Mouse (Mus musculus) naive thymus-derived CD4-positive, alpha-beta T cell, adult 5 months (primary cell): ENCODE data around the gene Atp8b3. TPM values are rescaled to one million over a fixed set of nuclear protein-coding genes. Genes with fewer than 3 reads are reported as not detected.

Experiments used
- polyA plus RNA-seq: library from polyadenylated mRNA; unstranded; fragments of 100-300 nt; shearing (Covaris generic); gene quantifications from one replicate; pipeline ENCODE4 v1.2.1, GENCODE M21; 2017

Atp8b3 gene
- polyA plus RNA-seq = not detected

DNA sequence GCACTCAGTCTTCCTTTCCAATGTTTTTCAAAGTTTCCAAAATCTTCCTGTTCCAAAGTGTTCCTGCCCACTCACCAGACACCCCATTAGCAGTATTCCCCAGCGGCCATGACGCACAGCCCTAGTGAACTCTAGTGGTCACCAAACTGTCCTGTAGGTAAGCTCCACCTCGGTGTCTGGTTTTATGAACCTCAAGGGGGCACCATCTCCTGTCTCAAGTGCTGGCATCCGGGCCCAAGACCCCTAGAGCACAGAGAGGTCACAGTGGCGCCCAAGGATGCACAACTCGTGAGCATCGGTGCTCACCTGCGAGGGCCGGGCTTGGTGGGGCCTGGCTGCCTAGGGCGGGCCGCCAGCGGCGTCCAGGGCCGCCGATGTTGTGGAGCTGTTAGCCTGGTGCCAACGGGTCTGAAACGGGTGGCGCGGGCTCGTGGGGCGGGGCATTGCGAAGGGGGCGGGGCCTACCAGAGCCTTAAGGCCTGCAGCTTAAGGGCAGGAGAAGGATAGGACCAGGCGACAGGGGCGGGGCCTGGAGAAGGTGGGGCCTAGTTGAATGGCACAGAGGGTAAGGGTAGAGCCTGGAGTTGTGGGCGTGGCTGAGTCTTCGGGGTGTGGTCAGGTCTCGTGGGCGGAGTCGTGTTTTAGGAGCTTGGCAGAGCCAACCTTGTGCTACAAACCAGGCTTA is at the start of gene Atp8b3:
TSS of gene Atp8b3 (minus strand) at position 415 of the 685 bp plus-strand sequence.

DNA sequence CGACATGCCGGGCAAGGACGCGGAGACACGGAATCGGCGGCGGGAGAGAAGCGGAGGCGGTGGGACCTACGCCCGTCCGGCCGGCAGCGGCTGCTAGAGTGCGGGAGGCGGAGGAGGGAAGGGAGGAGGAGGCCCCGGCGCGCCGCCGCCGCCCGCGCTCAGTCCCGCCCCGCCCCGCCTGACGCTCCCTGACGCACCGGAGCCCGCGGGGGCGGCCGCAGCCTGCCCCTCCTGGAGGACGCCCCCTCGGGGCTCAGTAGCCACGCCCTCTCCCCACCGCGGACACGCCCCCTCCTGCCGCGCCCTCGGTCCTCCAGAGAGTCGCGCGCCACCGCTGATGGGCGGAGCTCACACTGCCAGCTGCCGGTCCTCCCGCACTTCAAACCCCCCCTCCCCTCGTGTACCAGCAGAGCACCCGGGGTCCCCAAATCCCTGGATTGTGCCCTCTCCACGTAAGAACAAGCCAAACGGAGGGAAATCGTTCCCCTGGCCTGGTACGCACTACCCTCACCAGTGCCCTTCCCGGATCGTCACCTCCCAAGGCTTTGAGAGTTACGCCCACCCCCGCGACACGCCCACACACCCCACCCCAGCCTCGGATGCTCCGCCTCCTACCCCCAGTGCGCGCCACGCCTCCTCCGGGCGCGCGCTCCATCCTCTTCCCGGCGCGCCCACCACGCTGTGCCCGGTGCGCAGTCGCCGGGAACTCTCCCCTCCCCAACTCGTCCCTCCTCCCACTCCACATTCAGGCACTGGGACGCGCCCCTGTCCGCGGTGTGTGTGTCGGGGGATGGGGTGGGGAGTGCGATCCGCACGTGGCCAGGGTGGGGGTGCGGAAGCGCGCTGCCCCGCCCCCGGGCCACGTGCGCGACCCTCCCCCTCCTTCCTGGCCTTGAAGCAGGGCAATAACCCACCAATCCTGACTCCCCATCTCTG is 38.5 kb upstream of the Atp8b3 start, which contains the start of gene Klf16:
TSS of gene Klf16 (minus strand) at position 127 of the 936 bp plus-strand sequence.

DNA sequence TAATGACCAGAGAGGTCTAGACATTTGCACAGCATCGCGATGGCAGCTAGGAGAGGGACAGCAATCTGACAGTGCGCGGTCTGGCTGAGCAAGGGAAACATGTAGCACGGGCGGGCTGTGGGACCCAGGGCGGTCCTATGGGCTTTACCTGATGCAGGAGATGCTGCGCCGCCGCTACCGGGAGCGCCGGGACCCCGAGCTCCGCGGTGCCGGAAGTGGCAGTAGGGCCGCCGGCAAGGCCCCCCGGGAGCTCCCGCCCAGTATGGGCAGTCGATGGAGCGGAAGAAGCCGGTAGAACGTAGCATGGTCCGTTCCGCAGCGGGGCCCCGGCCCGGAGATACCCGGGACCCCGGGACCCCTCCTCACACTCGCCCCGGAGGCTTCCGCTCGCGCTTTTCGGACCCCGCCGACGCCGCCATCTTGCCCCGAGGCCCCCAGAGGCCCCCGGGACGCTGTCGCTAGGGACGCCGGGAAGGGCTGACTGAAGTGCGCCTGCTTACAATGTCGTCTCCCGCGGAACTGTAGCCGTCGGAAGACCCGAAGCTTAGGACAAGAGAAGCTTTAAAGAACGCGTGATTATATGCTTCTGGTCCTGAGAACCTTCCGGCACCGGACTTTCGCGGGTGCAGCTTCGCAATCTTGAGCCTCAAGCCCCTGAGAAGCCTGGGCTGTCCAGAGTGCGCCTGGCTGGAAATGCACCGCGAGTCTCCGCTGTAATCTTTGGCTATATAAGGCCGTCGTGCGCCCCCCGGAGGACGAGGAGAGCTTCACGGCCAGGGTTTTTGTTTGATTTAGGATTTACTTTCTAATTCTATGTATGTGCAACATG is 22.4 kb upstream of the Atp8b3 start, which contains the start of gene Rexo1:
TSS of gene Rexo1 (minus strand) at position 445 of the 829 bp plus-strand sequence.

DNA sequence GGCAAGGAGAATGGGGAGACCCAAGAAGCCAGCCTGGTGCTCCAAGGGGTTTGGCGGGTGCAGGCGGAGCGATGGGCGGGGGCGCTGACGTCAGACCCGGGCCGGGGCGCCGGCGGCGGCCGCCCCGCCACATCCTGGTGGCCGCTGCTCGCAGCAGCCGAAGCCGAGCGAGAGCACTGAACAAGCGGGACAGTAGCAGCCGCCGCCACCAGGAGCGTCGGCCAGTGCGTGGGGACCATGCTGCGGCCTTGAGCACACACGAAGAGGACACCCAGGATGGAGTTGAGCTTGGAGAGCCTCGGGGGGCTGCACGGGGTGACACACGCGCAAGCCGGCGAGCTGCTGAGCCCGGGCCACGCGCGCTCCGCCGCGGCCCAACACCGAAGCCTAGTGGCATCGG is 44.2 kb downstream of the Atp8b3 start, which contains the start of gene Onecut3:
TSS of gene Onecut3 (plus strand) at position 104 of the 400 bp plus-strand sequence.

Other genes starting within 250 kb of the Atp8b3 start
- 1,047 TPM for gene Rps15, start 246.7 kb downstream of the Atp8b3 start, polyA plus RNA-seq
- gene Apc2, start 243.1 kb downstream of the Atp8b3 start, polyA plus RNA-seq = 0.06 TPM
- gene 2310011J03Rik, start 218.6 kb downstream of the Atp8b3 start, polyA plus RNA-seq = 30.5 TPM
- 8.1 TPM for gene Pcsk4, start 209.6 kb downstream of the Atp8b3 start, polyA plus RNA-seq
- gene Reep6, start 209.2 kb downstream of the Atp8b3 start, polyA plus RNA-seq = not detected
- gene Adamtsl5, start 190.7 kb downstream of the Atp8b3 start, polyA plus RNA-seq = not detected
- not detected for gene Plk5, start 182.7 kb downstream of the Atp8b3 start, polyA plus RNA-seq
- gene Mex3d, start 151.5 kb downstream of the Atp8b3 start, polyA plus RNA-seq = 10.9 TPM
- 124 TPM for gene Mbd3, start 139.6 kb downstream of the Atp8b3 start, polyA plus RNA-seq
- gene Uqcr11, start 132.3 kb downstream of the Atp8b3 start, polyA plus RNA-seq = 65.7 TPM
- gene Tcf3, start 105.5 kb downstream of the Atp8b3 start, polyA plus RNA-seq = 94.0 TPM
- gene Onecut3, start 44.3 kb downstream of the Atp8b3 start, polyA plus RNA-seq = not detected
- 83.0 TPM for gene Rexo1, start 22.4 kb upstream of the Atp8b3 start, polyA plus RNA-seq
- 17.2 TPM for gene Klf16, start 38.2 kb upstream of the Atp8b3 start, polyA plus RNA-seq
- gene Abhd17a, start 51.2 kb upstream of the Atp8b3 start, polyA plus RNA-seq = 93.3 TPM
- 102 TPM for gene Scamp4, start 63.7 kb upstream of the Atp8b3 start, polyA plus RNA-seq
- gene Adat3, start 63.8 kb upstream of the Atp8b3 start, polyA plus RNA-seq = 6.9 TPM
- gene Gm49322, start 66.9 kb upstream of the Atp8b3 start, polyA plus RNA-seq = 8.5 TPM
- gene Csnk1g2, start 83.7 kb upstream of the Atp8b3 start, polyA plus RNA-seq = 353 TPM
- 22.0 TPM for gene Btbd2, start 117.9 kb upstream of the Atp8b3 start, polyA plus RNA-seq
- gene Mknk2, start 139.0 kb upstream of the Atp8b3 start, polyA plus RNA-seq = 190 TPM
- gene Mob3a, start 162.9 kb upstream of the Atp8b3 start, polyA plus RNA-seq = 103 TPM
- gene Izumo4, start 163.1 kb upstream of the Atp8b3 start, polyA plus RNA-seq = 67.9 TPM
- gene Ap3d1, start 203.1 kb upstream of the Atp8b3 start, polyA plus RNA-seq = 79.7 TPM
- gene Dot1l, start 216.1 kb upstream of the Atp8b3 start, polyA plus RNA-seq = 39.6 TPM